Mouse (Mus musculus): ENCODE measurements at regions not wholly inside any gene's neighbourhood (a gene's known extent, or its start where the extent isn't known, plus 50 kb on each side); places are given as distances from the start of the nearest gene placed in this dataset.

DNA sequence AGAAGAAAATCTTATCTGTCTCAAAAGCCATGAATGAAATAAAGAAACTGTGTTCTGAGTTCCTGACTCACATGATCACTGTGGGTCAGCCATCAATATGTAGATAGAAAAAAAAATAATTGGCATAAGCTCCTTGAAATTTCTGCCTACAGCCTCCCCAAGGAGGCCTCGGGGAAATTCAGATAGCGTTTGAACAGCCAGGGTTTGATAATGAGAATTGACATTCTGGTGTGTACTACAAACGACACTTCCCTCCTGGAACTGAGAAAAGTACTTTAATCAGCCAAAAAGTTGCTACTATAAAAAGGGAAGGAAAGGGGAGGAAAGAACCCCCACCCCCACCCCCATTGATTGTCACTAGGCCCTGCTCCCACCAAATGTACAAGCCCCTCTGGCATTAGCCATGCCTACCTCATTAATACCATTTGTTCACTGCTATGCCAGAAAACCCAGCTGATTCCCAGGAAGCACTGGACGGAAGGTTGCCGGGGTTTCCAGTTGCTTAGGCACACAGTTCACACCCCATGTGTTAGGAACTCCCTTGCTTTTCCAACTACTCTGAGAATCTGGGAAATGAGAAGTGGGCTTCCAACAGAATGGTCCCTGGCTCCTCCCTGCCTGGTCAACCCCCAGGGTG, 78.4 kb upstream of the Klf7 start:
- no peak for DNase-seq (ENCODE audit: low spot score in 2 of 2)

- peak in 1 of 2 experiments; percentile 34 for DNase-seq (ENCODE audit: low spot score in 2 of 2)
Measured at GRCm38 (mm10) chr1:64198781-64199180, 76.7 kb upstream of the Klf7 start.

GRCm38 (mm10) chr1:64198322-64198721, 76.2 kb upstream of the Klf7 start:
- no peak for DNase-seq (ENCODE audit: low spot score in 2 of 2)

GRCm38 (mm10) chr1:64195970-64196491, 73.9 kb upstream of the Klf7 start:
- no peak for DNase-seq (ENCODE audit: low spot score in 2 of 2)

GRCm38 (mm10) chr1:64195294-64195693, 73.2 kb upstream of the Klf7 start:
- no peak for DNase-seq (ENCODE audit: low spot score in 2 of 2)

DNA sequence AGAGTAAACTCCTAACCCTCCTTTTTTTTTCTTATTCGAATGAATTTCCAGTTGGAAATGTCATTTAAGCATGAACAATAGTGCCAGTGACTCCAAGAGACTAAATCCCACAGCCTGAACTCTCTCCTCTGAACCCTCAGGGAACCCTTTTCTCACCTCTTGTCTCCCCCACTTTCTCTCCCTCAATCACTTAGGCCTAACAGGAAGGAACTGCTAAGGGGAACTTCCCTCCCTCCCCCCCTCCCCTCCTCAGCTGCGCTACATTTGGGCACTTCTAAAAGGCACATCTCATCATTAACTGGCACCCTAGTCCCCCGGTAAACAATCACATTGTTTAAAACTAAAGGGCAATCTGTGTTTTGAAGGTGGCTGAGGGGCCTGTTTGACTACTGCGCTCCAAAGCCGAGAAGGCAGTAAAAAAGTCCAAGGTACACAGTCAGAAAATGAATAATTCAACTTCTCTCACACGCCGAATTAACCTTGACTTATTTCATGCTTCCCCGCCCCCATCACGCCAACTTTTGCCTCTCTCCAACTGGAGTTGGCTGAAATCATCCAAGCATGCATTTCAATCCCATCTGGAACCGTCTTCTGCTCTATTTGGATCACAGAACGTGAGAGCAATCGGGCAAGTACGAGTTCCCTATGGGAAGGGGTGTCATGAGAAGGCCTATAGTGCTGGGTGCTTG, 71.2 kb upstream of the Klf7 start:
- DNase-seq (ENCODE audit: low spot score in 2 of 2) = no peak

DNA sequence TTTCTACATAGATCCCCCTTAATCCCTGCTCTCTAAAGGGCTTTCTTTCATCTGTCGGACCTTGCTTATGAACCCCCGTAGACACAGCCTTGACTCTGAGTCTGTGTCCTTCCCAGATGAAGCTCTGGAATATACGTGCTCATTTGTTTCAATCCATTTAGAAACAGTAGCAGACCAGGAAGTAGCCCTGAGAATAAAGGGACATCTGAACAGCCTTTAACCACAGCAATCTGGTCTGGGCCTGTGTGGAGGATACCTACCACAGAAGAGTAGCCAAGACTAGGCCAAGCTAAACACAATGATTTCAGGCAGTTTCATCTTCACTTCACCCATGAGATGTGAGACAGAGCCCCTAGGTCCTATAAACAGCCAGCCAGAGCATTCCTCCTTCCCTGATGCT, 70.7 kb upstream of the Klf7 start:
- DNase-seq (ENCODE audit: low spot score in 2 of 2) = no peak

- DNase-seq (ENCODE audit: low spot score in 2 of 2) = no peak
Measured at GRCm38 (mm10) chr1:64191242-64192220, 69.4 kb upstream of the Klf7 start.

DNA sequence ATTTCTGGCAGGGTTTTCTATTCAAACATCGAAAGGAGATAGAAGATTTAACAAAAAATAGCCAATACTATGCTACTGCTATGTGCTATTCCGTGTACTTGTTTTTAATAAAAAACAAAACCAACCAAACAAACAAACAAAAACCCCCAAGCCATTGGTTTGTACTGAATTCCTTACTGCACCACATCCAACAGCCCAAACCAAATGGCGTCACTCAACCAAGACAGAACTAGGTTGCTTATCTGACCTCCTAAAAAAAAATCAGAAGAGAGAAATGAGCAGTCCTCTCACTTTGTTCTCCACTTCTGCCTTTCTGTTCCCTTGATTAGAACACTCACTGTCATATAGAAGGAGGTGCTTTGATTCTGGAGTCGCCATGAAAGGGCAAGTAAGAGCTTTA, 68.6 kb upstream of the Klf7 start:
- DNase-seq (ENCODE audit: low spot score in 2 of 2) = no peak

- DNase-seq (ENCODE audit: low spot score in 2 of 2) = no peak
Measured at GRCm38 (mm10) chr1:64190097-64190496, 68.0 kb upstream of the Klf7 start.

GRCm38 (mm10) chr1:64189471-64189870, 67.4 kb upstream of the Klf7 start:
- DNase-seq (ENCODE audit: low spot score in 2 of 2) = no peak

GRCm38 (mm10) chr1:64187796-64188513, 65.9 kb upstream of the Klf7 start:
- DNase-seq (ENCODE audit: low spot score in 2 of 2) = no peak

DNA sequence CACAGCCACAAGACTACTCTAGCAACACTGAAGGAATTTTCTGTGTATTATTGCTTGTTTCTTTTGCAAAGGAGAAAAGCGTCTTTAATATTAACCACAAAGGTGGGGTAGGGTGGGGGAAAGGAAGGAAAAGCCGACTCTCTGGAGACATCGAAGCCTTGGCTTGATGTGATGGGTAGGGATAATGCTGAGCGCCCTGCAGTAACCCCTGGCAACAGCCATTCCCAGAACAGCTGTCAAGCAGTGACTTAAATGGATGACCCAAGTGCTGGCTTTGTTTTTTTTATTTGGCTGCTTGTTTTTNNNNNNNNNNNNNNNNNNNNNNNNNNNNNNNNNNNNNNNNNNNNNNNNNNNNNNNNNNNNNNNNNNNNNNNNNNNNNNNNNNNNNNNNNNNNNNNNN, 51.6 kb upstream of the Klf7 start:
- DNase-seq (ENCODE audit: low spot score in 2 of 2) = no peak

- DNase-seq (ENCODE audit: low spot score in 2 of 2) = no peak
Measured at GRCm38 (mm10) chr1:64172122-64172521, 50.0 kb upstream of the Klf7 start.

Small RNA genes lying in the stretch of these regions (microRNA-seq; reads per million reads assigned to microRNA genes)
- 0 reads per million in 2 experiments for gene Gm25748
